Comparison of ENCODE assay signal across 8 mouse cellular contexts in the genomic region with DNA sequence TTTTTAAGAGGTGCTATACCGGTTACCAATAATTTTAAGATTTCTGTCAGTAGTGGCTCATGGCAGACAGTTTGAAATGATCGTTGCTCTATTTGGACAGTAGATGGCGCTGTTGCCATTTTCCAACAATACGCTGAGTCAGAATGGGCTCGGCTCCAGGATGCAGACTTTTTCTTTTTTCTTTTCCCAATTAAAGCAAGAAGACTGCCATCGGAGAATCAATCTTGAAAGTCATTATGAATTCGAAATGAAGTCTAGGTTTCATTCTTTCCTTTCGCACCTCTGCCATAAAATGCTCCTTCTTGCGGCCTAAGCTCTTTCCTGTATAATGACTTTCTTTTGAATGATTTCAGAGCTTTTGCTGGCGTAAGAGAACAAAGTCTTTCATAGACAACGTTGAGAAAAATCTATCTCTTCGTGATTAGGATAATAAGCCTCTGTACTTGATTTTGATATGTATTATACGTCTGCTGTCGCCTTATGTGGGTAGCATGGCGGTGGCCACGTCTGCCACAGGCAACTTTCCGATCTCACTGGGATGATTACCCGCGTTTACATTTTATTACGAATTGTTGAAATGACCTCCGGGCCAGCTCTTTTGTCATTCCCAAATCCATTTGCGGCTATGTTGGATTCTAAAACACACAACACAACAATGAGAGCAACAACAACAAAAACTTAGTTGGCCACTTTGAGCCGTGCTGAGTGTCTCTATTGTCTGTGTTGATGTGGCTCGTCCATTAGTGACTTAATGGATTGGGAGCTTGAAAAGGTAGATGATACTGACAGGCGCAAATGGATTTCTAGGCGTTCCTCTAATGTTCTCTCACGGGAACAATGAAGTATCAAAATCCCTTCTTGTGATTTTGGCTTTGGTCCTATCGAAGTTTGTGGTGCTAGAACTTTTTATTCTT. TPM values are rescaled to one million over a fixed set of nuclear protein-coding genes. Genes with fewer than 3 reads are reported as not detected.
DNase-seq lines count a peak whose midpoint lies in the region; ATAC-seq and TF ChIP-seq lines count a peak whose summit lies in the region.

No protein-coding gene starts in this region.

- H3K27ac ChIP-seq in embryonic facial prominence, embryonic 13.5 days: no peak overlapping the region
- H3K27ac ChIP-seq in heart, embryonic 15.5 days: no peak overlapping the region
- H3K27ac ChIP-seq in liver, embryonic 13.5 days: no peak overlapping the region
- H3K27ac ChIP-seq in neural tube, embryonic 12.5 days: no peak overlapping the region

- H3K9ac ChIP-seq in embryonic facial prominence, embryonic 13.5 days: peak overlapping the region; percentile 49; the same call in 1 of the 2 replicates
- no peak overlapping the region for H3K9ac ChIP-seq in heart, embryonic 15.5 days
- no peak overlapping the region for H3K9ac ChIP-seq in liver, embryonic 13.5 days
- peak overlapping the region; percentile 29; the same call in 1 of the 2 replicates for H3K9ac ChIP-seq in neural tube, embryonic 12.5 days

- no peaks in the 10 kb centered on the region for H3K36me3 ChIP-seq in E14TG2a.4 (ENCODE audit: insufficient read depth, low read length)
- no peaks in the 10 kb centered on the region for H3K36me3 ChIP-seq in embryonic facial prominence, embryonic 13.5 days
- H3K36me3 ChIP-seq in heart, embryonic 15.5 days: no peaks in the 10 kb centered on the region
- no peaks in the 10 kb centered on the region for H3K36me3 ChIP-seq in liver, embryonic 13.5 days
- no peaks in the 10 kb centered on the region for H3K36me3 ChIP-seq in neural tube, embryonic 12.5 days

- H3K9me3 ChIP-seq in E14TG2a.4 (ENCODE audit: low read length): no peaks in the 10 kb centered on the region
- no peaks in the 10 kb centered on the region for H3K9me3 ChIP-seq in embryonic facial prominence, embryonic 13.5 days
- no peaks in the 10 kb centered on the region for H3K9me3 ChIP-seq in heart, embryonic 15.5 days (replicated peaks)
- no peaks in the 10 kb centered on the region for H3K9me3 ChIP-seq in liver, embryonic 13.5 days (replicated peaks)
- no peaks in the 10 kb centered on the region for H3K9me3 ChIP-seq in neural tube, embryonic 12.5 days

- H3K4me2 ChIP-seq in embryonic facial prominence, embryonic 13.5 days: peak overlapping the region; percentile 53
- peak overlapping the region; percentile 47 for H3K4me2 ChIP-seq in heart, embryonic 15.5 days
- 0 out of 2 replicates have a peak overlapping the region, but pooled peaks have one; percentile 17 for H3K4me2 ChIP-seq in liver, embryonic 13.5 days
- peak overlapping the region; percentile 63 for H3K4me2 ChIP-seq in neural tube, embryonic 12.5 days (replicated peaks)

- no peaks in the 10 kb centered on the region for H3K4me1 ChIP-seq in E14TG2a.4 (replicated peaks; ENCODE audit: low read depth, low read length)
- peaks cover 8% of the 10 kb centered on the region for H3K4me1 ChIP-seq in embryonic facial prominence, embryonic 13.5 days
- no peaks in the 10 kb centered on the region for H3K4me1 ChIP-seq in heart, embryonic 15.5 days (replicated peaks)
- H3K4me1 ChIP-seq in liver, embryonic 13.5 days (replicated peaks): peaks cover 2% of the 10 kb centered on the region; the same call in 1 of the 2 replicates
- no peaks in the 10 kb centered on the region for H3K4me1 ChIP-seq in neural tube, embryonic 12.5 days

- no peaks in the 10 kb centered on the region for H3K27me3 ChIP-seq in E14TG2a.4 (ENCODE audit: insufficient read depth, low read length)
- no peaks in the 10 kb centered on the region for H3K27me3 ChIP-seq in embryonic facial prominence, embryonic 13.5 days
- no peaks in the 10 kb centered on the region for H3K27me3 ChIP-seq in heart, embryonic 15.5 days
- H3K27me3 ChIP-seq in liver, embryonic 13.5 days: no peaks in the 10 kb centered on the region
- H3K27me3 ChIP-seq in neural tube, embryonic 12.5 days (replicated peaks): no peaks in the 10 kb centered on the region

- peak; percentile 60 for TF ChIP-seq CTCF in E14TG2a.4 (conservative IDR thresholded peaks at IDR 0.05; ENCODE audit: low read length)

- no peak for ATAC-seq in embryonic facial prominence, embryonic 13.5 days (ENCODE audit: insufficient number of reproducible peaks, insufficient read depth, low FRiP score, low TSS enrichment, low read depth)
- ATAC-seq in heart, embryonic 15.5 days (replicated peaks; ENCODE audit: insufficient number of reproducible peaks, insufficient read depth, low FRiP score, low read depth): no peak
- no peak for ATAC-seq in liver, embryonic 13.5 days (ENCODE audit: low read depth)
- ATAC-seq in neural tube, embryonic 12.5 days (ENCODE audit: low FRiP score, low read depth): peak; percentile 76

- WGBS in embryonic facial prominence, embryonic 13.5 days: 42% methylated on average over 28 of the region's 28 CpGs
- WGBS in heart, embryonic 15.5 days: 46% methylated on average over 28 of the region's 28 CpGs
- WGBS in liver, embryonic 13.5 days (ENCODE audit: insufficient replicate concordance): 49% methylated on average over 28 of the region's 28 CpGs
- WGBS in neural tube, embryonic 12.5 days: 14% methylated on average over 28 of the region's 28 CpGs

- H3K4me3 ChIP-seq in E14TG2a.4 (replicated peaks; ENCODE audit: low read length): no peak overlapping the region
- H3K4me3 ChIP-seq in embryonic facial prominence, embryonic 13.5 days: peak overlapping the region; percentile 34
- H3K4me3 ChIP-seq in heart, embryonic 15.5 days: peak overlapping the region; percentile 19
- no peak overlapping the region for H3K4me3 ChIP-seq in liver, embryonic 13.5 days (replicated peaks)
- peak overlapping the region; percentile 28 for H3K4me3 ChIP-seq in neural tube, embryonic 12.5 days

- peak; percentile 55 for DNase-seq in adrenal gland, postnatal 25 days
- DNase-seq in kidney, postnatal 25 days: peak; percentile 38 to 72
- DNase-seq in liver, embryonic 13.5 days: no peak
- DNase-seq in thymus, postnatal 25 days: peak; percentile 72

RNA-seq across cellular contexts. Expression of a gene that starts 36.2 kb away (rescaled TPM):
- total RNA-seq in adrenal gland, postnatal 25 days (2021): not detected in 2 replicates
- 0.65 and 0.91 TPM in 2 replicates for polyA plus RNA-seq in embryonic facial prominence, embryonic 13.5 days (2015; fragmentation: Nextera tagmentation; extraction: Ambion mirVana)
- 0.25 and 0.38 TPM in 2 replicates for polyA plus RNA-seq in heart, embryonic 15.5 days (2015; fragmentation: Nextera tagmentation; extraction: Ambion mirVana)
- 0.05 TPM in 1 of 2 replicates, not detected in the other for polyA plus RNA-seq in liver, embryonic 13.5 days (2015; fragmentation: Nextera tagmentation; extraction: Ambion mirVana)
- polyA plus RNA-seq in neural tube, embryonic 12.5 days (2016; fragmentation: Nextera tagmentation; extraction: Ambion mirVana): 1.2 and 1.8 TPM in 2 replicates

Comparison
In these comparisons a context has a peak if more than half of its experiments do, and no peak if none do; other contexts are left out.
1. H3K4me3 ChIP-seq: peak in embryonic facial prominence, embryonic 13.5 days (single experiment), heart, embryonic 15.5 days (single experiment) and neural tube, embryonic 12.5 days (single experiment); none in E14TG2a.4 (single experiment) and liver, embryonic 13.5 days (single experiment).
2. H3K9ac ChIP-seq: peak in embryonic facial prominence, embryonic 13.5 days (single experiment) and neural tube, embryonic 12.5 days (single experiment); none in heart, embryonic 15.5 days (single experiment) and liver, embryonic 13.5 days (single experiment).
3. Peak in every context shown above with its lines, with median percentiles within 50 percentile points of each other: H3K4me2 ChIP-seq.